Mouse (Mus musculus) liver, embryonic 11.5 days (tissue): Measurements from ENCODE around the gene Olfr881. TPM values are rescaled to one million over a fixed set of nuclear protein-coding genes. Genes with fewer than 3 reads are reported as not detected.

ENCODE experiments used
- ATAC-seq: fragments of 200-750 bp; cut with Nextera tagmentation; replicated peaks from 2 replicates; pipeline ENCODE4 v1.8.0; 2017; ENCODE audit warnings: moderate number of reproducible peaks, mild to moderate bottlenecking, moderate TSS enrichment, moderate library complexity; ENCODE audit not compliant: low FRiP score
- DNase-seq: peaks from one replicate; pipeline ENCODE4 v3.0.0-alpha.2; 2017; ENCODE audit warnings: low spot score
- H3K27ac ChIP-seq: fragments of 300-500 bp; sonication (generic); 2 replicates; pipeline ENCODE4 v1.5.1; 2014; ENCODE audit warnings: mild to moderate bottlenecking, low read depth, low read length, control low read depth
- H3K27me3 ChIP-seq: fragments of 300-500 bp; sonication (generic); replicated peaks from 2 replicates; pipeline ENCODE4 v1.6.1; 2014; ENCODE audit warnings: low read length, mixed read lengths; ENCODE audit not compliant: control insufficient read depth, insufficient read depth
- H3K36me3 ChIP-seq: fragments of 300-500 bp; sonication (generic); 2 replicates; pipeline ENCODE4 v1.6.1; 2014; ENCODE audit warnings: mild to moderate bottlenecking, low read length, moderate library complexity, mixed read lengths; ENCODE audit not compliant: control insufficient read depth, insufficient read depth
- H3K4me1 ChIP-seq: fragments of 300-500 bp; sonication (generic); replicated peaks from 2 replicates; pipeline ENCODE4 v1.6.1; 2014; ENCODE audit warnings: low read length, mixed read lengths; ENCODE audit not compliant: control insufficient read depth, insufficient read depth
- H3K4me2 ChIP-seq: fragments of 300-500 bp; sonication (generic); 2 replicates; pipeline ENCODE4 v1.6.1; 2014; ENCODE audit warnings: mild to moderate bottlenecking, control low read depth, moderate library complexity
- H3K4me3 ChIP-seq: fragments of 300-500 bp; sonication (generic); 2 replicates; pipeline ENCODE4 v1.5.1; 2014; ENCODE audit warnings: low read depth, low read length, control low read depth
- H3K9ac ChIP-seq: fragments of 300-500 bp; sonication (generic); 2 replicates; pipeline ENCODE4 v1.6.1; 2014; ENCODE audit warnings: low read depth, low read length, control low read depth
- H3K9me3 ChIP-seq: fragments of 300-500 bp; sonication (generic); 2 replicates; pipeline ENCODE4 v1.6.1; 2016; ENCODE audit warnings: low read length, inconsistent platforms, mixed read lengths; ENCODE audit not compliant: control insufficient read depth
- WGBS: fragments of 180-500 bp; shearing (Covaris S2); extraction: QIAGEN DNeasy Blood & Tissue Kit; methylation state at CpG from one replicate; pipeline ENCODE4 v1.1.7; 2014; 5-methylcytosine and 5-hydroxymethylcytosine counted together
- polyA plus RNA-seq: library from polyadenylated mRNA; unstranded; fragments of >200 nt; fragmentation: Nextera tagmentation; extraction: Ambion mirVana; gene quantifications from 2 replicates; pipeline ENCODE4 v1.2.1, GENCODE M21; 2014

The Olfr881 gene
- polyA plus RNA-seq: not detected in 2 replicates

GRCm38 (mm10) chr9:37991525-37991924, at the start of gene Olfr881:
Gene Olfr881, plus strand, starts transcription at chr9:37991825.
- no peaks in the 10 kb centered on the region for H3K9me3 ChIP-seq
- H3K27ac ChIP-seq: no peak within 1 kb of the TSS
- H3K36me3 ChIP-seq: no peaks in the 10 kb centered on the region
- H3K4me3 ChIP-seq: no peak within 1 kb of the TSS
- H3K4me1 ChIP-seq: no peaks in the 10 kb centered on the region
- DNase-seq: no peak
- H3K27me3 ChIP-seq: no peaks in the 10 kb centered on the region
- no peak for ATAC-seq
- H3K9ac ChIP-seq: no peak within 1 kb of the TSS
- H3K4me2 ChIP-seq: no peak within 1 kb of the TSS

- no peaks in the 10 kb centered on the region for H3K4me1 ChIP-seq
- no peak overlapping the region for H3K27ac ChIP-seq
- H3K9me3 ChIP-seq: no peaks in the 10 kb centered on the region
- no peak overlapping the region for H3K4me2 ChIP-seq
- H3K27me3 ChIP-seq: no peaks in the 10 kb centered on the region
- 41% methylated on average over 2 of the region's 2 CpGs for WGBS
- no peak overlapping the region for H3K4me3 ChIP-seq
- no peaks in the 10 kb centered on the region for H3K36me3 ChIP-seq
- ATAC-seq (no peak), DNase-seq (no peak)
- H3K9ac ChIP-seq: no peak overlapping the region
Measured at GRCm38 (mm10) chr9:37998581-37999204, 7.1 kb downstream of the Olfr881 start.

DNA sequence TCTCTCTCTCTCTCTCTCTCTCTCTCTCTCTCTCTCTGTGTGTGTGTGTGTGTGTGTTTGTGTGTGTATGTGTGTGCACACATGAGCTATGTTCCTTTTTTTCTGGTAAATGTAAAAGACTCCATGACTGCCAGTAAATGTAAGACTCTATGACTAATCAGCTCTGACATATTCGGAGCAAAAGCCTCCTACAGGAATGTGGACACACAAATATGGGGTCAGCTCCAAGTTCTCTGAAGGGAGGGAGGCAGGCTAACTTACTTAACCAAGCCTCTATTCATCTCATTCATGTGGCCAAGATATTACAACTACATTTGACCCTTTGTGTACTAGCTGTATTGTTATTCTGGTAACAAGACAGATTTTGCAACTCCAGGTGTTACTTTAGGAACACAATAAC, 8.4 kb downstream of the Olfr881 start:
- H3K4me1 ChIP-seq: no peaks in the 10 kb centered on the region
- H3K9ac ChIP-seq: no peak overlapping the region
- H3K27me3 ChIP-seq: no peaks in the 10 kb centered on the region
- no peaks in the 10 kb centered on the region for H3K9me3 ChIP-seq
- no peak overlapping the region for H3K27ac ChIP-seq
- H3K36me3 ChIP-seq: no peaks in the 10 kb centered on the region
- H3K4me2 ChIP-seq: no peak overlapping the region
- DNase-seq: no peak
- H3K4me3 ChIP-seq: no peak overlapping the region
- whole genome bisulfite sequencing: 35% methylated on average over 1 of the region's 1 CpGs
- no peak for ATAC-seq

DNA sequence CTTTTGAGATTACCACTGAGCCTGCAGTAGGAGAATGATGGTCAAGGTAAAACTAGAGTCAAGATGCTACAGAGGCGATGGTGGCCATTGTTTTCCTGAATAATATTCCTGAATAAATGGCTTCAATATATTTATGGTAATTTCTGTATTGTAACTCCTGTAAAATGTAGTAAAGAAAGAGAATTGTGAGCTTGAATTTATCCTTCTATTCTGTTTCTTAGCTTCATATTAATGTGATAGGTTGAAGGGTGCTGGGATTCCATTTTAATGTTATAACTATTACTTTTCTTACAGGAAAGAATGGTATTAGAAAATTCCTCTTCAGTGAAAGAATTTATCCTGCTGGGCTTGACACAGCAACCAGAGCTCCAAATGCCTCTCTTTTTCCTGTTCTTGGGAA, 33.9 kb downstream of the Olfr881 start, which contains the start of gene Olfr883:
Gene Olfr883, plus strand, starts transcription at position 301 of the 400 bp plus-strand sequence.
- ATAC-seq (no peak), DNase-seq (no peak)
- Histone ChIP-seq H3K4me3 (no peak within 1 kb of the TSS), H3K4me1 (no peaks in the 10 kb centered on the region), H3K27me3 (no peaks in the 10 kb centered on the region), H3K36me3 (no peaks in the 10 kb centered on the region), H3K27ac (no peak within 1 kb of the TSS), H3K4me2 (no peak within 1 kb of the TSS), H3K9ac (no peak within 1 kb of the TSS), H3K9me3 (no peaks in the 10 kb centered on the region)
- WGBS: 84% methylated on average over 1 of the region's 1 CpGs

Other genes with a start within 250 kb of the Olfr881 start
- gene Olfr874, start 246.7 kb upstream of the Olfr881 start, polyA plus RNA-seq: not detected in 2 replicates
- gene Olfr875, start 220.0 kb upstream of the Olfr881 start, polyA plus RNA-seq: not detected in 2 replicates
- not detected in 2 replicates for gene Olfr876, start 188.8 kb upstream of the Olfr881 start, polyA plus RNA-seq
- not detected in 2 replicates for gene Olfr877, start 137.6 kb upstream of the Olfr881 start, polyA plus RNA-seq
- gene Olfr145, start 95.1 kb upstream of the Olfr881 start, polyA plus RNA-seq: not detected in 2 replicates
- not detected in 2 replicates for gene Olfr878, start 74.0 kb upstream of the Olfr881 start, polyA plus RNA-seq
- not detected in 2 replicates for gene Olfr883, start 34.0 kb downstream of the Olfr881 start, polyA plus RNA-seq
- gene Olfr884, start 54.7 kb downstream of the Olfr881 start, polyA plus RNA-seq: not detected in 2 replicates
- gene Olfr885, start 69.5 kb downstream of the Olfr881 start, polyA plus RNA-seq: not detected in 2 replicates
- not detected in 2 replicates for gene Olfr887, start 92.2 kb downstream of the Olfr881 start, polyA plus RNA-seq
- gene Olfr888, start 116.3 kb downstream of the Olfr881 start, polyA plus RNA-seq: not detected in 2 replicates
- 0.37 and 0.42 TPM in 2 replicates for gene Olfr889, start 123.4 kb downstream of the Olfr881 start, polyA plus RNA-seq
- gene Olfr890, start 150.7 kb downstream of the Olfr881 start, polyA plus RNA-seq: not detected in 2 replicates
- not detected in 2 replicates for gene Olfr891, start 189.0 kb downstream of the Olfr881 start, polyA plus RNA-seq
- not detected in 2 replicates for gene Olfr893, start 216.5 kb downstream of the Olfr881 start, polyA plus RNA-seq
- gene Olfr894, start 226.2 kb downstream of the Olfr881 start, polyA plus RNA-seq: not detected in 2 replicates